Mouse (Mus musculus): Measurements from ENCODE around the gene Efnb2. TPM values are rescaled to one million over a fixed set of nuclear protein-coding genes. Genes with fewer than 3 reads are reported as not detected.
A peak's percentile ranks its signal among the peaks of the same experiment; 100 is the strongest.

Efnb2 gene
- 48.9 and 50.2 TPM in 2 replicates for polyA plus RNA-seq (2014; fragmentation: Nextera tagmentation; extraction: Ambion mirVana)

DNA sequence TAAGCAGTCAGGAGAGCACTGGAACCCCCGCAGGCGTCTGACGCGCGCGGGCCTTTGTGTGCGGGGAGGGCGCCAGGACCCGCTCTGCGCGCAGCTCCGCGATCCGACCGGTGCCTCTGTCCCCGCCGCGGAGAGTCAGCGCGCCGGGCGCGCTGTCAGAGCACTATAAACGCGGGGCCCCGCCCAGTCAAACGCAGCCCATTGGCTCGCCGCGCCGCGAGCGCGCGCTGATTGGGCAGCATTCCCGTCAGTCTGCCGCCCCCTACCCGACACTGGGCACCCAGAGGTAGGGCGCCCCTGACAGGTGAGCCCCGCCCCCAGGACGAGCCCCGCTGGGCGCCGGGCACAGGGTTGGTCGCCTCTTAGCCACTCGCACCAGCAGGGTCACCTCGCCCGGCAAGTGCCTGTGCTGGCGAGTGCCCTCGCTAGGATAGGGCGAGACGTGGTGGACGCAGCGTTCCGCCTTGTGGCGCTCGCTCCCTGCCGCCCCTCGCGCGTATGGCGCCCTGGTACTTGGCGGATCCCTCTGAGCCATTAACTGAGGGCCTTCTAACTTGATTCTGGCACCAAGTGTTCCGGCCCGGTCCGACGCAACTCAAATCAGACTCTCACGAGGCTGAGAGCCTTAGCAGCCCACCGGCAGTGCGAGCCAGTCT lies at the start of gene Efnb2:
Gene Efnb2, minus strand, starts transcription at position 140 of the 656 bp plus-strand sequence.
- H3K4me3 ChIP-seq (ENCODE audit: low read depth, low read length) = peak within 1 kb of the TSS; percentile 98
- DNase-seq (ENCODE audit: low spot score) (peak; percentile 98), ATAC-seq (peak; percentile 92)
- under 1% methylated on average over 63 of the region's 70 CpGs for WGBS
- H3K27ac ChIP-seq (ENCODE audit: low read depth, low read length) = peak within 1 kb of the TSS; percentile 97
- H3K9ac ChIP-seq (ENCODE audit: low read length) = peak within 1 kb of the TSS; percentile 99
- H3K36me3 ChIP-seq (ENCODE audit: control insufficient read depth, insufficient read depth, low read length) = peaks cover 3% of the 10 kb centered on the region; the same call in 1 of the 2 replicates
- no peaks in the 10 kb centered on the region for H3K27me3 ChIP-seq (replicated peaks; ENCODE audit: control insufficient read depth, insufficient read depth, low read length)
- H3K4me1 ChIP-seq (ENCODE audit: control insufficient read depth, insufficient read depth, low read length) = 0 out of 2 replicates have a peak, but pooled peaks cover 2% of the 10 kb centered on the region
- no peaks in the 10 kb centered on the region for H3K9me3 ChIP-seq (replicated peaks; ENCODE audit: control insufficient read depth, low read length)
- peak within 1 kb of the TSS; percentile 89 for H3K4me2 ChIP-seq (ENCODE audit: low read length)

DNA sequence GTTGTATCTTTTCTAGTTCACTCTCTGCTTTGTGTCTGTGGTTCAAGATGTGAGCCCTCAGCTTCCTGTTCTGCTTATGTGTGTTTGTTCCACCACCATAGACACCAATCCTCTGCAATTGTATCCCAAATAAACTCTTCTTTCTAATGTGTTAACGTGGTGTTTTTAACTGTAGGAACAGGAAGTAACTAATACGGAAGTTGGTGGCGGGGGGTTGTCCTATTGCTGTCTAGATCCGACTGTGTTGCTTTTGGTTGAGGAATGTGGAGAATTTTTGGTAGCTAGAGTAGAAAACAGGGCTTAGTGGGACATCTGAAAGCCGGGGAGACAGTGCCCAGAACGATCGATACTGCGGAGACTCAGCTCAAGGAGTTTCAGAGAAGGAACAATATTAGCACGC lies 43.8 kb upstream of the Efnb2 start:
- Histone ChIP-seq H3K9me3 (replicated peaks; ENCODE audit: control insufficient read depth, low read length) (no peaks in the 10 kb centered on the region), H3K27ac (ENCODE audit: low read depth, low read length) (no peak overlapping the region), H3K36me3 (ENCODE audit: control insufficient read depth, insufficient read depth, low read length) (no peaks in the 10 kb centered on the region), H3K9ac (ENCODE audit: low read length) (no peak overlapping the region), H3K4me2 (ENCODE audit: low read length) (no peak overlapping the region), H3K4me1 (ENCODE audit: control insufficient read depth, insufficient read depth, low read length) (no peaks in the 10 kb centered on the region), H3K27me3 (replicated peaks; ENCODE audit: control insufficient read depth, insufficient read depth, low read length) (no peaks in the 10 kb centered on the region), H3K4me3 (ENCODE audit: low read depth, low read length) (no peak overlapping the region)
- DNase-seq (ENCODE audit: low spot score) (no peak), ATAC-seq (no peak)
- WGBS = 88% methylated on average over 9 of the region's 9 CpGs

DNA sequence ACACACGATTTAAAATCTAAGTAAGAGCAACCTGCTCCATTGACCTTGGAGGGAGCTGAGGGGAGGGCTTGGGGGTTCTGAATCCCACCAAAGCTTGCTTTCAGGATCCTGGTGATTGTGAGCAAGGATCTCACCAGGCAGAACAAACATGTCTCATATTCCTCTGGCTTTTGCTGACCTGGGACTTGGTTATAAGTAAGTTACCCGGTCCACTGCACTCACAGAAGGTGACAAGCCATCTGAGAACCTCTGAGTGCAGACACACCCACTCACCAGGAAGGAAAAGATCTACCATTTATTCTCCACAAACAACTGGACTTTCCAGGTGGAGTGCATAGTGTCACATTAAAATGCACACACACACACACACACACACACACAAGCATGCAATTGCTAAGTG lies 42.6 kb upstream of the Efnb2 start:
- H3K9me3 ChIP-seq (replicated peaks; ENCODE audit: control insufficient read depth, low read length) = no peaks in the 10 kb centered on the region
- no peak overlapping the region for H3K4me3 ChIP-seq (ENCODE audit: low read depth, low read length)
- no peaks in the 10 kb centered on the region for H3K4me1 ChIP-seq (ENCODE audit: control insufficient read depth, insufficient read depth, low read length)
- H3K4me2 ChIP-seq (ENCODE audit: low read length) = no peak overlapping the region
- no peak overlapping the region for H3K9ac ChIP-seq (ENCODE audit: low read length)
- DNase-seq (ENCODE audit: low spot score) (no peak), ATAC-seq (no peak)
- no peaks in the 10 kb centered on the region for H3K36me3 ChIP-seq (ENCODE audit: control insufficient read depth, insufficient read depth, low read length)
- H3K27ac ChIP-seq (ENCODE audit: low read depth, low read length) = no peak overlapping the region
- no peaks in the 10 kb centered on the region for H3K27me3 ChIP-seq (replicated peaks; ENCODE audit: control insufficient read depth, insufficient read depth, low read length)
- 85% methylated on average over 2 of the region's 2 CpGs for WGBS

DNA sequence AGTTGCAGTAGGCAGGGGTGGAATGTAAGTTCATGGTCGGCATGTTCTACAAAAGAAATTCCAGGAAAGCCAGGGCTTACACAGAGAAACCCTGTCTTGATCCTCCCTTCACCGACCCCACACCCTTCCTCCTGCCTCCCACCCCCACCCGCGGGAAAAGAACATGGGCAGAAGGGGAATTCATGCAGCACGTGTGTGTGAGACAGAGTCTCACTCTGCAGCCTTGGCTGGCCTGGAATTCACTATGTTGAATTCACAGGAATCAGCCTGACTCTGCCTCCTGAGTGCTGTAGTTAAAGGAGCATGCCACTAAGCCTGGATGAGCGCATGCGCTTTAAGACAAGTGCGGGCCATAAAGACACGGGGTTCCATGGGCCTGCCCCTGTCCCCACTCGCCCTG lies 39.8 kb upstream of the Efnb2 start:
- no peak overlapping the region for H3K4me3 ChIP-seq (ENCODE audit: low read depth, low read length)
- H3K9me3 ChIP-seq (replicated peaks; ENCODE audit: control insufficient read depth, low read length) = no peaks in the 10 kb centered on the region
- H3K4me1 ChIP-seq (ENCODE audit: control insufficient read depth, insufficient read depth, low read length) = no peaks in the 10 kb centered on the region
- DNase-seq (ENCODE audit: low spot score) (no peak), ATAC-seq (no peak)
- H3K9ac ChIP-seq (ENCODE audit: low read length) = no peak overlapping the region
- 94% methylated on average over 10 of the region's 10 CpGs for WGBS
- no peak overlapping the region for H3K4me2 ChIP-seq (ENCODE audit: low read length)
- H3K27me3 ChIP-seq (replicated peaks; ENCODE audit: control insufficient read depth, insufficient read depth, low read length) = no peaks in the 10 kb centered on the region
- no peak overlapping the region for H3K27ac ChIP-seq (ENCODE audit: low read depth, low read length)
- H3K36me3 ChIP-seq (ENCODE audit: control insufficient read depth, insufficient read depth, low read length) = no peaks in the 10 kb centered on the region

DNA sequence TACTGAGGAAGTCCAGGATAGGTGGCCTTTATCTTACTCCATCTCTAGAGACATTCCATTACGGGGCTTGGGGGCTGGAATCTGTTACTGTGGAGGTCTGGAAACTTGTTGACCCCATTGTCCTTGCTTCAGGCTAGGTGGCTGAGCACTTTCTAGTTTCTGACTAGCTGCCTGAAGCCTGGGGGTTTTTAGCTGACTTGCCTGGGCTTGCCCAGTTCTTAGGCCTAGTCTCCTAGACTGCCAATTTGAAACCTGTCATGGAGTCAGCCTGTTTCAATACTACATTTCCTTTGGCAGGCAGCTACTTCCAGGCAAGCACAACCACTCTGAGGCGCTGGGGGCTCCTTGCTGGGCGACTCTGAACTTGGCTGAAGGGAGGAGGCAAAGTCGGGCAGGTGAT lies 39.2 kb upstream of the Efnb2 start:
- Histone ChIP-seq H3K27ac (ENCODE audit: low read depth, low read length) (no peak overlapping the region), H3K4me1 (ENCODE audit: control insufficient read depth, insufficient read depth, low read length) (no peaks in the 10 kb centered on the region), H3K9ac (ENCODE audit: low read length) (no peak overlapping the region), H3K27me3 (replicated peaks; ENCODE audit: control insufficient read depth, insufficient read depth, low read length) (no peaks in the 10 kb centered on the region), H3K4me3 (ENCODE audit: low read depth, low read length) (no peak overlapping the region), H3K4me2 (ENCODE audit: low read length) (no peak overlapping the region), H3K9me3 (replicated peaks; ENCODE audit: control insufficient read depth, low read length) (no peaks in the 10 kb centered on the region), H3K36me3 (ENCODE audit: control insufficient read depth, insufficient read depth, low read length) (no peaks in the 10 kb centered on the region)
- DNase-seq (ENCODE audit: low spot score) = no peak
- 80% methylated on average over 4 of the region's 4 CpGs for WGBS
- no peak for ATAC-seq

DNA sequence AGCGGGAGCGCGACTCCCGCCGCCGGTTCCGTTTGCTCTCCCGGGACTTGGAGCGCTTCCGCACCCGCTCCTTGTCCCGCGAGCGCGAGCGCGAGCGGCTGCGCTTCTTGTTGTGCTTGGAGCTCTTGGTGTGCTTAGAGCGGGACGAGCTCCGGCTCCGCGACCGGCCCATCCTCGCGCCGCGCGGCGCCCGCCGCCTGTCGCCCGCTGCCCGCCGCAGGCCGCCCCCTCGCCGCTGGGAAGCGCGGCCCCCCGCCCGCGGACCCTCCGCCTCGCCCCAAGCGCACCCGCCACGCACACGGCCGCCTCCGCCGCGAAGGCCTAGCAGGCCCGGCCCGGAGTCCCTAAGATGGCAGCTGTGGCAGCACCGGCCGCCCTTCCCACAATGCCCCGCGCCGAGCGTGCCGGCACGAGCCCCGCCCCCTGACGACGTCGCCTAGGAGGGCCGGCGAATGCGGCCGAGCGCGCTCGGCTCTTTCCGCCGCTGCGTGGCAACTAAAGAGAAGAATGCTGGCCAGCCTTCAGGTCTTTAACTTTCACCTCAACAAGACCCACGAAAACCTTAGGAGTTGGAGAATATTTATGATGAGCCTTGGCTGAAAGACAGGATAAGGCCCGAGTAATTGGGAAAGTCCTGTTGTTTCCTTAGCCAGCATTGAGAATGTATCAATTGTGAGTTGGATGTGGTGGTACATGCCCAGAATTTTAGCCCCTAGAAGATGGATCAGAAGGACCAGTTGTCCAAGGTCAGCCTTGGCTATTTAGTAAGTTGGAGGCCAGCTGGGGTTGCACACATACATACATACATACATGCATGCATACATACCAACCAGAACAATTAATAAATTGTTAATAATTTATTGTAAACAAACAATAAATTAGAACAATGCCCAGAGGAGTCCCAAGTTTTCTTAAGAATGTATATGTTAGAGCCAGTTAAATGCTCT lies 29.4 kb upstream of the Efnb2 start, which contains the start of gene Arglu1:
Gene Arglu1, minus strand, starts transcription at position 376 of the 947 bp plus-strand sequence.
- Histone ChIP-seq H3K4me2 (ENCODE audit: low read length) (peak within 1 kb of the TSS; percentile 70), H3K27ac (ENCODE audit: low read depth, low read length) (peak within 1 kb of the TSS; percentile 98), H3K9me3 (replicated peaks; ENCODE audit: control insufficient read depth, low read length) (no peaks in the 10 kb centered on the region), H3K9ac (ENCODE audit: low read length) (peak within 1 kb of the TSS; percentile 99), H3K36me3 (ENCODE audit: control insufficient read depth, insufficient read depth, low read length) (no peaks in the 10 kb centered on the region), H3K4me1 (ENCODE audit: control insufficient read depth, insufficient read depth, low read length) (peaks cover 32% of the 10 kb centered on the region), H3K4me3 (ENCODE audit: low read depth, low read length) (peak within 1 kb of the TSS; percentile 83), H3K27me3 (replicated peaks; ENCODE audit: control insufficient read depth, insufficient read depth, low read length) (no peaks in the 10 kb centered on the region)
- under 1% methylated on average over 74 of the region's 81 CpGs for WGBS
- DNase-seq (ENCODE audit: low spot score) (peak; percentile 97), ATAC-seq (peak; percentile 97)

DNA sequence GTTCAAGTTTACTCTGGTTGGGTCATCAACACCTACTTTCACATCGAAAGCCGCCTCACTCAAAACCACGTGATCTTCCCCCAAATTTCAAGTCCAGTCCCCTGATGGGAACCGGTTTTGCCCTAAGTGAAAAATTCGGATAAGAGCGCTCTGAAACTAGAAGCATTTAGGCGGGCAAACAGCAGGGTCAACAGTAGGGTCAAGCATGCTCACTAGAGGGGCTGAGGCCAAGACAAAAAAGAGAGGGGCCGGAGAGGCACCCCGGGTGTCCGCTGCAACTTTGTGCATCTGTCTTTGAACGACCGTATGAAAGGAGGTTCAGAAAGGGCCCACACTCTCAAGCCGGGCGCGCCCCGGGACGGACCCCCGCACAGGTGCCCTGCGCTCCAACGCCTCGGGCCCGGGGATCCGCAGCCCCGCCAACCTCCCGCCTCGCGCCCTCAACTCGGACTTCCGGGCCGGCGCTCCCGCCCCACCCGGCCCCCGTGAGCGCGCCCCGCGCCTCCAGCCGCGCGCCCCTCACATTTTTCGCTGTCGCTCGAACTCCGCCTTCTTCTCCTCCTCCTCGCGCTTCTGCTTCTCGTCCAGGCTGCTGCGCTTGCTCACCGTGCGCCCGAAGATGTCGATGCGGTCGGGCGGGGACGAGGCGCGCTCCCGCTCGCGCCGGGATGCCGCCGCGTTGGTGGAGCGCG lies 28.6 kb upstream of the Efnb2 start:
- 0% methylated on average over 64 of the region's 68 CpGs for WGBS
- ATAC-seq (peak; percentile 74), DNase-seq (ENCODE audit: low spot score) (peak; percentile 79)
- Histone ChIP-seq H3K4me2 (ENCODE audit: low read length) (peak overlapping the region; percentile 70), H3K9me3 (replicated peaks; ENCODE audit: control insufficient read depth, low read length) (no peaks in the 10 kb centered on the region), H3K9ac (ENCODE audit: low read length) (peak overlapping the region; percentile 99), H3K27me3 (replicated peaks; ENCODE audit: control insufficient read depth, insufficient read depth, low read length) (no peaks in the 10 kb centered on the region), H3K36me3 (ENCODE audit: control insufficient read depth, insufficient read depth, low read length) (no peaks in the 10 kb centered on the region), H3K27ac (ENCODE audit: low read depth, low read length) (peak overlapping the region; percentile 98), H3K4me1 (ENCODE audit: control insufficient read depth, insufficient read depth, low read length) (peaks cover 32% of the 10 kb centered on the region), H3K4me3 (ENCODE audit: low read depth, low read length) (peak overlapping the region; percentile 83)

DNA sequence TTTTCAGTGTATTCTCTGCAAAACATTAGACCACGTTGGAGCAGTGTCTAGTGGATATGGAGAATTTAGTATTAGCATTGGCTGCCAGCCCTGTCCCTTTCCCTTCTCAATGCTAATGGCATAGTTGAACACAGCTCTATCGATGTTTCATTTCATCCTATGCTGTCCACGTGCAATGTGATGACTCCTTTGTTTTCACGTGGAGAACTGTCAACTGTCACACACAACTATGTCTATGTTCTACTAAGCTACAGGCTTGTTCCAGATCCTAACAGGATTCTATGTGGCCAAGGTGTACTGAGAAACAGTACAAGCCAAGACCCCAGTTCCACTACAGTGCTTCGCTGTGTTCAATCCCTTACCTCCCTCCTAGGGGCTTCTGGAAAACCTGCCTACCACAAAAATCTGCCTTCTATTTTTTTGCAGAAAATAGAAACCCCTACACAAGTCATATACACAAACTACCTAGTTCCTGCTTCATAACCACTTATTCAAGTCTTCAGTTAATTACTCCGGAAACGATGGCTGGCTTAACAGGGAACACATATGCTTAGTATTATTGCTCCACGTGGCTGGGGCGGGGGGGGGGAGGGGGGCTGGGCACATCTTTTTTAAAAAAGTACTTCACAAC lies 27.9 kb upstream of the Efnb2 start:
- H3K36me3 ChIP-seq (ENCODE audit: control insufficient read depth, insufficient read depth, low read length) = no peaks in the 10 kb centered on the region
- peak overlapping the region; percentile 70 for H3K4me2 ChIP-seq (ENCODE audit: low read length)
- ATAC-seq = no peak
- peak overlapping the region; percentile 83 for H3K4me3 ChIP-seq (ENCODE audit: low read depth, low read length)
- H3K27me3 ChIP-seq (replicated peaks; ENCODE audit: control insufficient read depth, insufficient read depth, low read length) = no peaks in the 10 kb centered on the region
- no peaks in the 10 kb centered on the region for H3K9me3 ChIP-seq (replicated peaks; ENCODE audit: control insufficient read depth, low read length)
- peak overlapping the region; percentile 99 for H3K9ac ChIP-seq (ENCODE audit: low read length)
- H3K27ac ChIP-seq (ENCODE audit: low read depth, low read length) = no peak overlapping the region
- H3K4me1 ChIP-seq (ENCODE audit: control insufficient read depth, insufficient read depth, low read length) = peaks cover 32% of the 10 kb centered on the region
- DNase-seq (ENCODE audit: low spot score) = peak; percentile 5
- 9% methylated on average over 9 of the region's 9 CpGs for WGBS

All from forebrain, embryonic 14.5 days (tissue).